Mouse (Mus musculus): ENCODE data around the gene Tom1l2.

- TF ChIP-seq CTCF (IDR thresholded peaks at IDR 0.05; ENCODE audit: borderline replicate concordance, extremely low read depth, insufficient read depth, insufficient read length), result no peak
- no peak for TF ChIP-seq POLR2A (IDR thresholded peaks at IDR 0.05; ENCODE audit: borderline replicate concordance, extremely low read depth, insufficient read depth, insufficient read length, poor library complexity, severe bottlenecking)
Measured at GRCm38 (mm10) chr11:60334124-60334523, 18.6 kb downstream of the Tom1l2 start.

All from brain, embryonic 14.5 days (tissue).